Mouse (Mus musculus) Patski (cell line): ENCODE measurements around the gene Specc1. TPM values are rescaled to one million over a fixed set of nuclear protein-coding genes. Genes with fewer than 3 reads are reported as not detected.

Experiments used
- ATAC-seq: fragments of 100-300 bp; one replicate; pipeline ENCODE4 v1.8.0; 2021
- CTCF ChIA-PET: fragments of 350-600 bp; sonication (Branson Sonifier 250); formaldehyde crosslinking; loops from one replicate; lab custom pipeline; 2022; ENCODE audit warnings: inconsistent platforms; lab: Charles Lee
- POLR2A ChIA-PET: fragments of 350-600 bp; sonication (Branson Sonifier 250); formaldehyde crosslinking; loops from one replicate; lab custom pipeline; 2022; ENCODE audit warnings: antibody characterized with exemption, inconsistent platforms; lab: Charles Lee
- DNase-seq: peaks from one replicate; pipeline ENCODE4 v3.0.0-alpha.2; 2011; ENCODE audit warnings: low read depth, low spot score
- H3K27me3 ChIP-seq: fragments of 371-371 bp; one replicate; pipeline ENCODE4 v1.5.1; 2021
- CTCF ChIP-seq: fragments of 100-300 bp; IDR thresholded peaks from one replicate; pipeline ENCODE4 v1.5.1; 2021
- in situ Hi-C: fragments of 300-500 bp; cut with MboI; formaldehyde crosslinking; loops from 3 replicates; pipeline ENCODE4 v1.11.1; 2018; ENCODE audit warnings: low pct_unique_long_range_greater_than_20kb, mixed read lengths
- polyA plus RNA-seq: library from polyadenylated mRNA; unstranded; gene quantifications from one replicate; pipeline ENCODE4 v1.2.3, GENCODE M21; 2021

Gene Specc1
- polyA plus RNA-seq, 1 experiment from 2014 or later = 27.8 TPM

DNA sequence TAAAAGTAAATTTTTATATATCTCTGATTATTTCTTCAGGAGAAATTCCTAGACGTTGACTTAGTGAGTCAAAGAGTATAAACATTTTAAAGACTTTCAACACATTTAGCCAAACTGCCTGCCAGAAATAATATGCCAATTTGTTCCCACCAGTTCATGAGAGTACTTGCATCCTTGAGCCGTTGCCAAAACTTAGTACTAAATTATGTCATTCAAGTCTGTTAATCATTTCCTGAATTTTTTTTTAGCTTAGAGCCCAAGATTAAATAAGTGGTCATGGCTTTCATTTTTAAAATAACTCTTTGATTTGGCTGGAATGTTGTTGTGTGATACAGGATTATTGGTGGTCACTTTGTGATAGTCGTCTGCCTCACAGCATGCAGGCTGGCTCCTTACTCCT lies 163.3 kb downstream of the Specc1 start:
- H3K27me3 ChIP-seq = no peaks in the 10 kb centered on the region
- ATAC-seq (no peak), DNase-seq (peak; percentile 44)
- ChIA-PET CTCF (interaction anchor here (1.5 to 3.0 kb wide), 5 partner anchors 7 to 72 kb away, joined by 4 to 10 read pairs (median 4); no protein-coding TSS in a partner anchor), POLR2A (interaction anchor here (0.6 to 1.1 kb wide), 2 partner anchors 9 to 30 kb away, joined by 3 read pairs; no protein-coding TSS in a partner anchor)
- in situ Hi-C loops = no loop called here
- TF ChIP-seq CTCF = no peak

DNA sequence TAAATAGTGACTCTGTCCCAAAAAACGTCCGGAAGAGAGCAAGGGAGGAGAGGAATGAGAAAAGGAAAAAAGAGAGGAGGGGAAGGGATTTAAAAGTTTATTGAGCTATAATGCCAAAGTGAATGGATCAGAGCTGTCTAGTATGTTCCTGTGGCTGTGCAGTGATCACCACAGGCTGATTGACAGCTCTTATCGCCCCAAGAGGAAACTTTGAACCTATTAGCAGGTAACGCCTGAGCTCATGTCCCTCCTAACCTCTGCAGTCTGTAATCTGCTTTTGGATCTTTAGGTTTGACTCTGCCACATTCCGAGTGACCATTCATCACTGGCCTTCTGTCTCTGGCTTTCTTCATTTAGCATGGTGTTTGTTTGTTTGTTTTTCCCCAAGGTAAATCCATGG lies 164.8 kb downstream of the Specc1 start:
- in situ Hi-C loops = no loop called here
- ATAC-seq = no peak
- H3K27me3 ChIP-seq = no peaks in the 10 kb centered on the region
- ChIA-PET POLR2A (no interaction called here), CTCF (interaction anchor here (1.1 to 3.0 kb wide), 4 partner anchors 71 to 159 kb away, joined by 4 to 10 read pairs (median 4); no protein-coding TSS in a partner anchor)
- DNase-seq = no peak
- no peak for TF ChIP-seq CTCF

- CTCF ChIA-PET = interaction anchor here (0.8 to 4.5 kb wide), 9 partner anchors 9 to 157 kb away, joined by 3 to 31 read pairs (median 4); no protein-coding TSS in a partner anchor
- DNase-seq (peak; percentile 39), ATAC-seq (no peak)
- POLR2A ChIA-PET = no interaction called here
- in situ Hi-C loops = loop anchor here (5.0 kb wide), 3 partner anchors 80 to 180 kb away; no protein-coding TSS in a partner anchor
- peak; percentile 95 for TF ChIP-seq CTCF
- no peaks in the 10 kb centered on the region for H3K27me3 ChIP-seq
Measured at GRCm38 (mm10) chr11:62127692-62128091, 171.1 kb downstream of the Specc1 start.

GRCm38 (mm10) chr11:62128197-62128596 lies 171.6 kb downstream of the Specc1 start:
- in situ Hi-C loops = loop anchor here (5.0 kb wide), 3 partner anchors 81 to 181 kb away; no protein-coding TSS in a partner anchor
- no peaks in the 10 kb centered on the region for H3K27me3 ChIP-seq
- ATAC-seq (no peak), DNase-seq (no peak)
- CTCF ChIA-PET = interaction anchor here (0.8 to 4.5 kb wide), 8 partner anchors 12 to 156 kb away, joined by 3 to 31 read pairs (median 4); no protein-coding TSS in a partner anchor
- TF ChIP-seq CTCF = no peak
- POLR2A ChIA-PET = interaction anchor here (0.6 kb wide), 1 partner anchor 123 kb away, joined by 3 read pairs; no protein-coding TSS in a partner anchor

DNA sequence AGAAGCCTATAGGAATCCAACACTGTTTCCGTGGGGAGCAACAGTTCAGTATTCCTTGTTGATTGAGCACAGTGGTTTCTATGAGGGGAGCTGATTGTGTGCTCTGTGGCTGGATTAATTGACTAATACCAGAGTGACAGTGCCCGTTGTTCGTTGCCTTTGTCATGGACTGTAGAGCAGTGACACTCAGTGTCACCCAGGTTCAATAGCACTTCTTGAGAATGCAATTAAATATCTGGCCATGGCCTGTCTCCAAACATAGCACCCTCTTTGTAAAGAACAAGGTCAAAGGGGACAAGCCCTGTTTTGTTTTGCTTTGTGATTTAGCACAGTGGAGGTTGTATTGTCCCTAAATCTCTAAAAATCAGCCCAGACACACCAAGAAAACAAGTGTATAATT lies 173.6 kb downstream of the Specc1 start:
- in situ Hi-C loops = no loop called here
- ATAC-seq (no peak), DNase-seq (no peak)
- ChIA-PET POLR2A (interaction anchor here (1.0 kb wide), 1 partner anchor 19 kb away, joined by 3 read pairs; no protein-coding TSS in a partner anchor), CTCF (interaction anchor here (1.2 to 4.5 kb wide), 4 partner anchors 11 to 151 kb away, joined by 4 to 31 read pairs (median 4); partner anchors contain the start of genes Ttc19 and Zswim7)
- TF ChIP-seq CTCF = no peak
- no peaks in the 10 kb centered on the region for H3K27me3 ChIP-seq

DNA sequence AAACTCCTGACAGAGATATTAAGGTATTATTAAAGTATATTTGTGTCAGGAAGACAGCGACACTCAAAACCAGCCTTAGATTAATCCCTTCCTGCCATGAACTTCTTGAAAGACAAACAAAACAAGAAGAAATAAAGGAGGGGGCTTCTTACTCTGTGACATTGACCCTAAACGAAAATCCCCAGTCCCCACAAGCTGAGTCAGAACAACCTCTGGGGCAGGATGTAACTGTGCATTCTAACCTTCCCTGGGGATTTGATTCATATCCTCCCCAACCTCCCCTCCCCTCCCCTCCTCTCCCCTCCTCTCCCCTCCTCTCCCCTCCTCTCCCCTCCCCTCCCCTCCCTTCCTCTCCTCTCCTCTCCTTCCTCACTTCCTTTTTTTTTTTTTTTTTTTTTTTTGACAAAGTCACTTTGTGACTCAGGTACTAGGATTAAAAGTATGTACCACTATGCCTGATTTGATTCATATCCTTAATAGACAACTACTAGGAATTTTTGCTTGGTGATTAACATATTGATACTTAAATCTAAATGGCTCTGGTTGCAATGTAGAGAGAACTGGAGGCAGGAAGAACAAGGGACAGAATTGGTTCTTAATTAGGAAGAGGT lies 174.2 kb downstream of the Specc1 start:
- ChIA-PET CTCF (interaction anchor here (1.6 to 2.2 kb wide), 3 partner anchors 12 to 149 kb away, joined by 4 to 5 read pairs (median 4); no protein-coding TSS in a partner anchor), POLR2A (interaction anchor here (0.6 to 1.0 kb wide), 2 partner anchors 13 to 18 kb away, joined by 3 read pairs; no protein-coding TSS in a partner anchor)
- in situ Hi-C loops = no loop called here
- no peak for TF ChIP-seq CTCF
- H3K27me3 ChIP-seq = no peaks in the 10 kb centered on the region
- ATAC-seq (no peak), DNase-seq (no peak)

DNA sequence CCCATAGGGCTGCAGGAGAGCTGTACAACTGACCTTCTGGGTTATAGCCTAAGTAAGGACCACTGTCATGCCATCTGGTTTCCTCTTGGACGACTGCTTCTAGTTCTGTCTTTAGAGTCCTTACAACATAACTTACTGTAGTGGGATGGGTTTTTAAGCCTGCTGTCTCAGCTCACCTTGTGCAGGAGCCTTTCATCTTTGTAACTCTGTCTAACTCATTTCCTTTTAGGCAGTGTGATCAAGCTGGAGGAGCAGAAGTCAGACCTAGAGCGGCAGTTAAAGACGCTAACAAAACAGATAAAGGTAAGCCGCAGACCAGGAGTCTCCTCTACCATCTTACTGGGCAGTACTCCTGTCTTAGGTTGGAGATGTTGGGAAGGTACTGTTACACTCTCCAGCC lies 175.0 kb downstream of the Specc1 start:
- ATAC-seq (no peak), DNase-seq (no peak)
- no peaks in the 10 kb centered on the region for H3K27me3 ChIP-seq
- POLR2A ChIA-PET = interaction anchor here (0.6 kb wide), 1 partner anchor 12 kb away, joined by 3 read pairs; no protein-coding TSS in a partner anchor
- in situ Hi-C loops = no loop called here
- CTCF ChIA-PET = interaction anchor here (1.6 to 2.2 kb wide), 2 partner anchors 15 to 83 kb away, joined by 5 read pairs; no protein-coding TSS in a partner anchor
- TF ChIP-seq CTCF = no peak

- ChIA-PET POLR2A (no interaction called here), CTCF (no interaction called here)
- TF ChIP-seq CTCF = no peak
- no peaks in the 10 kb centered on the region for H3K27me3 ChIP-seq
- ATAC-seq (no peak), DNase-seq (no peak)
- in situ Hi-C loops = no loop called here
Measured at GRCm38 (mm10) chr11:62134191-62134590, 177.6 kb downstream of the Specc1 start.

GRCm38 (mm10) chr11:62145216-62146110 lies 188.9 kb downstream of the Specc1 start:
- ATAC-seq = no peak
- peak; percentile 35 for DNase-seq
- POLR2A ChIA-PET = interaction anchor here (1.2 kb wide), 1 partner anchor 132 kb away, joined by 3 read pairs; no protein-coding TSS in a partner anchor
- TF ChIP-seq CTCF = no peak
- no peaks in the 10 kb centered on the region for H3K27me3 ChIP-seq
- CTCF ChIA-PET = interaction anchor here (2.5 to 3.8 kb wide), 3 partner anchors 9 to 132 kb away, joined by 6 to 13 read pairs (median 9); partner anchors contain the start of gene Adora2b
- in situ Hi-C loops = no loop called here

- no peak for ATAC-seq
- in situ Hi-C loops = no loop called here
Measured at GRCm38 (mm10) chr11:62146661-62147060, 190.1 kb downstream of the Specc1 start.

More at GRCm38 (mm10) chr11:62146661-62147060, 190.1 kb downstream of the Specc1 start:
- no peak for DNase-seq
- POLR2A ChIA-PET = interaction anchor here (0.6 to 1.2 kb wide), 2 partner anchors 30 to 131 kb away, joined by 3 read pairs; no protein-coding TSS in a partner anchor
- CTCF ChIA-PET = interaction anchor here (2.5 to 3.8 kb wide), 3 partner anchors 8 to 131 kb away, joined by 6 to 13 read pairs (median 9); partner anchors contain the start of gene Adora2b
- TF ChIP-seq CTCF = no peak
- no peaks in the 10 kb centered on the region for H3K27me3 ChIP-seq
